Mouse (Mus musculus) C2C12 (cell line): ENCODE data around the gene Rab3gap2.

Experiments used
- CTCF ChIP-seq: IDR thresholded peaks from one replicate; pipeline ENCODE4 v1.5.1; 2011; ENCODE audit not compliant: control insufficient read depth, insufficient read depth, insufficient read length
- FOSL1 ChIP-seq: IDR thresholded peaks from one replicate; pipeline ENCODE4 v1.8.0; 2011; ENCODE audit warnings: mild to moderate bottlenecking, low read length; ENCODE audit not compliant: poor library complexity, insufficient read depth, severe bottlenecking
- MAX ChIP-seq: IDR thresholded peaks from one replicate; pipeline ENCODE4 v1.6.1; 2011; ENCODE audit warnings: mild to moderate bottlenecking, control low read depth
- MYOD1 ChIP-seq: IDR thresholded peaks from one replicate; pipeline ENCODE4 v1.6.1; 2011; ENCODE audit warnings: low read depth; ENCODE audit not compliant: control insufficient read depth, insufficient read length

GRCm38 (mm10) chr1:185205090-185205489 lies 1.2 kb downstream of the Rab3gap2 start:
- peak; percentile 43 for TF ChIP-seq MAX
- TF ChIP-seq CTCF: no peak
- no peak for TF ChIP-seq MYOD1
- TF ChIP-seq FOSL1: no peak
